Mouse (Mus musculus): Measurements from ENCODE around the gene Morc2a.

Morc2a gene

DNA sequence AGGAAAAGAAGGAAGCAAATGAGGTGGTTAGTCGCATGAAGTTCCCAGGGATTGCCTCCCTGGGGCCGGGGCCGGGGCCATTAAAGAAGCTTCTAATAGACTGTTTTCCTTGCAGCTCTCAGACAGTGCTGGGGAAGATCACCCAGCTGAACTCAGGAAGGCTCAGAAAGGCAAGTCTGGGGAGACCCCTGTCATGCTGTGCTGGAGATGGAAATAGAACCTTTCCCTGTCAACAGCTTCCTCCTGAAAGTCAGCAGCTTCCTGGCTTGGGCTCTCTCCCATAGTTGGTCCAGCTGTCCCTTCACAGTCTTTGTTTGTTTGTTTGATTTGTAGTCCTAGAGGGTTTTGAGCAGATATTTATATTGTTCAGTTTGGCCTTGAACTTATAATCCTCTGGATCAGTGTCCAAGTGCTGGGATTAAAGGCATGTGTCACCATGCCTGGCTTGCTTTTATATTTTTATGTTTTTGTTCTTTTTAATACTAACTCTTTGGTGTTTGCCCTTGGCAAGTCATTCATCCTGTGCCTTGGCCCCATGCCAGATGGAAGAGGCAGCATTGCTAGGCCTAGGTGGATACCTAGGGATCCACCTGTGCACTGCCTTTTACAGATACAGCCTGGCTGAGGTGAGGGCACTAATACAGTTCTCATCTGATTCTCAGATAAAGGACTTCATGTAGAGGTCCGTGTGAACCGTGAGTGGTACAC lies 35.9 kb downstream of the Morc2a start:
- DNase-seq (ENCODE audit: low spot score): no peak

DNA sequence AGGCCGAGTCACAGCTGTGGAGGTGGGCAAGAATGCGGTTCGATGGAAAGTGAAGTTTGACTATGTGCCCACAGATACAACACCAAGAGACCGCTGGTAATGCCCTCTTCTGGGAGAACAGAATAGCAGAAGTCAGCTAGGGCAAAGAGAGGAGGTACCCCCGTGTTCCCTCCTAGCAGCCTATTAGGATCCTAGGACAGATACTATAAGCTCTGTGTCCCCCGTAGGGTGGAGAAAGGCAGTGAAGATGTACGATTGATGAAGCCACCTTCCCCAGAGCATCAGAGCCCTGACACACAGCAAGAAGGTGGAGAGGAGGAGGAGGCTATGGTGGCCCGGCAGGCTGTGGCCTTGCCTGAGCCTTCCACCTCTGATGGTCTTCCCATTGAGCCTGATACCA lies 36.4 kb downstream of the Morc2a start:
- DNase-seq (ENCODE audit: low spot score): no peak

DNA sequence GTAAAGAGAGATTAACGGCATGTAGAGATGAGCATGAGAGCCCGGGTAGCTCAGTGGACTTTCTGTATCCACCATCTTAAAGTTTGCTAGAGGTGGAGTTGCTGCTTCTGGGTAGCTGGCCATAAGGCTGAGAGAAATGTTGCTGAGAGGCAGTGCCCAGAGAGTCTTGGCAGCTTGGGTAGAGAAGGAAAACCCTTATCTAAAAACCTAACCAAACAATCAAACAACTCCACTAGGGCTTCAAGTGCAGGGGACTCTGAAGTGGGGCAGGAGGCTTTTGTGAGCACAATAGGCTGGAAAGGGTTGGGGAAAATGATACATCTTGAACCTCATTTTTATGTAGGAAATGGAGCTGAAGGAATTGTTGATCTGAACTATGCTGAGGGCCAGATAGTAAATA lies 37.3 kb downstream of the Morc2a start:
- DNase-seq (ENCODE audit: low spot score): no peak

DNA sequence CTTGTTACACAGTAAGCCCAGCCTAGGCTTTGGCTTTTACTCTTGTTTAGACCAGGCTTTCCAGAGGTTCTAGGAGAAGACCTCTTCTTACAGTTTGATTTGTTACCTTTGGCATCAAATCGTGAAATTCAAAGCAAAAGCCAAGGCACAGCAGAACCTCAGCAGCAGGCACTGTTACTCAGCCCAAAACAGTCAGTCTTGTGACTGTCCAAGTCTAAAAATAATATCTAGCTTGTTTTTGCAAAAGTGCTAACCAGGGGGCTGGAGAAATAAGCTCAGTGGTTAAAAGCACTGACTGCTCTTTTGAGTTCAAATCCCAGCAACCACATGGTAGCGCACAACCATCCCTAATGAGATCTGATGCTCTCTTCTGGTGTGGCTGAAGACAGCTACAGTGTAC lies 37.9 kb downstream of the Morc2a start:
- no peak for DNase-seq (ENCODE audit: low spot score)

GRCm38 (mm10) chr11:3691746-3692145 lies 42.8 kb downstream of the Morc2a start:
- no peak for DNase-seq (ENCODE audit: low spot score)

- no peak for DNase-seq (ENCODE audit: low spot score)
These were observed 47.2 kb downstream of the Morc2a start for GRCm38 (mm10) chr11:3696086-3696616.

GRCm38 (mm10) chr11:3697441-3697840 lies 48.5 kb downstream of the Morc2a start:
- no peak for DNase-seq (ENCODE audit: low spot score)

GRCm38 (mm10) chr11:3703089-3703992 lies 54.4 kb downstream of the Morc2a start:
- no peak for DNase-seq (ENCODE audit: low spot score)

DNA sequence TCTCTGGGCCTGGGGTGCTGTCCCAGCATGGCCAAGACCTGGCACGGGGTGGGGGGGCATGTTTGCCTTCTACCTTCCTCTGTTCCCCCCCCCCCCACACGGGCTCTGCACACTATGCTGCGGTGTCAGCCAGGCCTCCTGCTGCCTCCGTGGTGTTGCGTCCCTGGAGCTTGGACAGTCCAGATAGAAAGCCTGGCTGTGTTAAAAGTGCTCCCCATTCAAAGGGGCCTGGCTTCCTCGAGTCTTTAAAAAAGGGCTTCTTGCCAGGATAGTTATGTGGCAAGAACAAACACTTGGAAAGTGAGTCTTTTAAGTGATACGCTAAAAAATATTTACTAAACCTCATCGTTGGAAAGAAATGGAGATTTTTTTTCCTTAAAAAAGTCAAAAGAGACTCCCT lies 55.4 kb downstream of the Morc2a start:
- no peak for DNase-seq (ENCODE audit: low spot score)

DNA sequence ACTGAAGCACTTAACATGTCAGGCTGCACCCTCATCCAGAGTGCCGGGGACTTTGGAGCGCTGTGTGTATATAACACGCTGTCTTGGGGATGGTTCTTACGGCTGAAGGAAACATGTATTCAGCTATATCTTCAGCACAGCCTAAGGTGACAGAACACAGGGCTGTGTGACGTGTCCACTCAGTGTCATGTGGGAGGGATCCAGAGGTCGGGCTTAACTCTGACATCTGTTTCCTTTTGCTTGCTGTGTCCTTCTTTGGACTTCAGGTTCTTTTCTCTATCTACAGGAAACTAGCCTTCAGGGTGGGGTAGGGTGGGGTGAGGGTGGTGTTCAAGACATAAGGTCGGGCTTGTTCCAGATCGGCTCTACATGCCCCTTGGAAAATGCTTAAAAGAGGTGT lies 58.1 kb downstream of the Morc2a start:
- no peak for DNase-seq (ENCODE audit: low spot score)

DNA sequence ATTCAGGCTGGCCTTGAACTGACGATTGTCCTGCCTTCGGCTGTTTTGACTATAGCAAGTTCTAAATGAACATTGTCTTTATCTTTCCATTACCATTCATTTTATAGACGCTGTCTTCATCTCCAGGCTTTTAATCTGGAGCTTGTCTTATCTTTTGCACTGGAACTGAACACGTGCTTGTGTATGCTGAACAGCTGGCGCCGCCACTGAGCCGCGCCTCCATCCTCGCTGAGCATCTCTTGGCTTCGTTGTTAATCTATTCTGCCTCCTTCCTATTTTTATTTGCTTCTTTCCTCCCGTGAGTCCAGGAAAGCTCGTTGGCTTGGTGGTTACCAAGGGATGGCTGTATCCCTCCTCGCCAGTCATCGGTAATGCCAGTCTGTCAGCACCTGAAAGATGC lies 61.2 kb downstream of the Morc2a start:
- DNase-seq (ENCODE audit: low spot score): no peak

GRCm38 (mm10) chr11:3714486-3714885 lies 65.5 kb downstream of the Morc2a start:
- peak; percentile 26 for DNase-seq (ENCODE audit: low spot score)

DNA sequence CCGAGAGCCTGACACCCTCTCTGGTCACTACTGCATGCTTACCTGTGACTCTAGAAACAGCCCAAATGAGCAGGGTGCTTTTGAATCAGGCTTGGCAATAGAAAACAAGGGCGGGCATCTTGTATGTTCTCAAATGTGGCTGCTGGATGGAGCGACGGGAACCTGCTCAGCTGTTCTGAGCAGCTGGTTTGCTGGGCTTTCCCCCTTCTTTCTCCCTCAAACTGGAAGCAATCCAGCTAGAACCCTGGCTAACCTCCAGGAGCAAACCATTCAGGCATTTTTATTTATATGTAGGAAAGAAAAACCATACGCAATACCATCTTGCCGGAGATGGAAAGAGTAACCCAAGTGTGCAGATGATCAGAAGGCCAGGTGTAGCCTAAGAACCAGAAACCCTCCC lies 67.7 kb downstream of the Morc2a start:
- DNase-seq (ENCODE audit: low spot score): no peak

DNA sequence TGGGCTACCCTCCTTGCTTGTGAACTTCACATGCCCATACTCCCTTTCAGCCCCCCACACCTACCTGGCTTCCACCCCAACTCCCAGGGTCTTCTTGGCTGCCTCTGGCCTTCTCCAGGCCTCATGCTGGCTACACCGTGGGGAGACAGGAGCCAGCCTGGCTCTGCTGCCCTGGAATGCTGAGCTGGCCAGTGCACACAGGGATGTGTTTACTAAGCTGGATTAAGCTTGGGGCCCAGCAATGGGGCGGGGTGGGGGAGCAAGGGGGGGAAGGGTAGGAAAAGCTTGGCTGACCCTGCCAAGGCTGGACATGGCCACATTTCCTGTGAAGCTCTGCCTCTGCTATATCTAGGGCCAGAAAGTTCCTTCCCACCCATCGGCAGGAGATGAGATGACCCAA lies 73.0 kb downstream of the Morc2a start:
- no peak for DNase-seq (ENCODE audit: low spot score)

DNA sequence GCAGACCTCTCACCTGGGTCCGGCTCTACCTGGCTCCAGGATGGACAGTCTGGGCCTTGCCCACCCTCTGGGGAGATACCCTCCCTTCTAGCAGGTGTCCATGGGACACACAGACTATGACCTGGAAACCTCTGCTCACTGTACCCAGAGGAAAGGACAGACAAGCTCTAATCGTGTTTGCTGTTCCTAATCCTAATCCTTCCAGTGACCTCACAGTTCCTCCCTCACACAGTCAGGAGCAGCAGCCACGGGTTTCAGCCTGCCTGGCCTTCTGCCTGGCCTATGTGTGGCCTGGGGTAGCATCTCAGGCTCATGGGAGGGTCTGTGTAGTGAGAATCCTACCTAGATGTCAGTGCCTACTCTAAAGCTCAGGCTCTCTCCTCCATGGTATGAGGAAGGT lies 73.9 kb downstream of the Morc2a start:
- no peak for DNase-seq (ENCODE audit: low spot score)

DNA sequence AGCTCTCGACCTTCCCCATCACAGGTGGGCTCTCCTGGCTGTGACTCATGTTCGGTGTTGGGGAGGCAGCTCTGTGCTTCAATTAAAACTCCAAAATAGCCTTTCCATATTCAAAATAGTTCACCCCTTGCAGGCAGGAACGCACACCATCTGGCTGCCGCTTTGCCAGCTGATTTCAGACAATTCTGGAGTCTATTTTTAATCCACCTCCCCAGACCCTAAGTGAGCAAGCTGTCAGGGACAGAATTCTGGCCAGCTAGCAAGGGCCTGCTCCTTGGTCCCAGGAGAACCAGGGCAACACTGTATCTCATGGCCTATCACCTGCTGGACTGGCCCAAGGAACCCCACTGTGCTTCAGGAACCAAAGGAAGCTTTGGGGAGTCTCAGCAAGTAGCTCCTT lies 74.9 kb downstream of the Morc2a start:
- DNase-seq (ENCODE audit: low spot score): no peak

- DNase-seq (ENCODE audit: low spot score): no peak
These were observed 75.7 kb downstream of the Morc2a start for GRCm38 (mm10) chr11:3724726-3725125.

GRCm38 (mm10) chr11:3725331-3726054 lies 76.5 kb downstream of the Morc2a start:
- DNase-seq (ENCODE audit: low spot score): no peak

DNA sequence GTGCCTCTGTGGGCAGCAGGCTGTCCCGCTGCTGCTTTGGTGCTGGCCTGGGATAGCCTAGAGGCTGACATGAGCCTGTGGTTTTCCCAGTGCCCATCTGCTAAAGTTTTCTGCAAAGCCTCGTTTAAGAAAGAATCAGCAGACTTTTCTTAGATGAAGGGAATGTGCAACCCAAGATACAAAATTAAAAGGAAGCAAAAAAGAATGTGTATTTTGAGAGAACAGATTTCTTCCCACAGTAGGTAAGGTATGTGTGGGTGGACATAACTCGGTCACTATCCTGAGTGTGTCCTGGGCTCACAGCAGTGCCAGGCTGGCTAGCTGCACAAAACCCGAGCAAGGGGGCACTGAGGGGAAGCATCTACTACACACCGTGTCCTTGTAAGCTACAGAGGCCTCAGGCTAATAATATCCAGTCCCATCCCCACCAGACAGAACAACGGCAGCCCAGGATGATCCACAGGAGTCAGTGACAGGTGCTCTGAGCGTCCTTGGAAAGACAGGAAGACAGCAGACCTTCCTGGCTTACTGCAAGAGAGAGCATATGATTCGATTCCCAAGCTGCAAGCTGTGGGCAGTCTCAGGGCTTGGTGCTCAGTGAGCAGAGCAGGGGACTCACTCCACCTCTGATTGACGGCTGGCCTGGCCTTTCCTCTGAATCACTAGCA lies 78.6 kb downstream of the Morc2a start:
- DNase-seq (ENCODE audit: low spot score): no peak

DNA sequence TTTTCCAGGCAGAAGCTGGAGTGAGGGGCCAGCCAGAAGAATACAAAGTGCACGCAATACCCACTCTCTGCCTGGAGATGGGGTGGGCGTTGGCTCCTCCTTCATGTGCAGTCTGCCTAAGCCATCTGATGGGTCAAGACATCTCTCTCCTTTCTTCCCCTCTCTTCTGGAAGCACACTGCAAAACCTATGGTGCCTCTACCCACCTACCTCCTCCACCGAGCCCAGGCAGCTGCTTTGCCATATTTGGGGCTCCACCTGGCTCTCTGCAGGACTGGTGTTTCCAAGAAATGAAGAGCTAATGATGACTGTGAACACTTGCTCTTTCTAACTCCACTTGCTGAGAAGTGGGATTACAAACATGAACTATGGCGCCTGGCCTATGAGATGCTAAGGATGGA lies 82.5 kb downstream of the Morc2a start:
- DNase-seq (ENCODE audit: low spot score): no peak

GRCm38 (mm10) chr11:3733933-3734636 lies 85.1 kb downstream of the Morc2a start:
- no peak for DNase-seq (ENCODE audit: low spot score)

Measured in layer of hippocampus, adult 9-10 months (tissue).